Mouse (Mus musculus) regulatory T cell (primary cell): ENCODE measurements around the gene Rpl21.
"Not testable (repeated sequence)": the region's sequence is repeated elsewhere in the genome, so short reads cannot be mapped to it uniquely, and the experiment has no call there.

Source experiments
- in situ Hi-C: fragments of 300-600 bp; cut with MboI, MseI; formaldehyde crosslinking; loops from one replicate; pipeline ENCODE4 v1.15.1; 2025; ENCODE audit warnings: high pct_unique_total_duplicates

Rpl21 gene

GRCm38 (mm10) chr5:146866277-146866676 is 33.6 kb downstream of the Rpl21 start:
- in situ Hi-C loops, result no loop called here

DNA sequence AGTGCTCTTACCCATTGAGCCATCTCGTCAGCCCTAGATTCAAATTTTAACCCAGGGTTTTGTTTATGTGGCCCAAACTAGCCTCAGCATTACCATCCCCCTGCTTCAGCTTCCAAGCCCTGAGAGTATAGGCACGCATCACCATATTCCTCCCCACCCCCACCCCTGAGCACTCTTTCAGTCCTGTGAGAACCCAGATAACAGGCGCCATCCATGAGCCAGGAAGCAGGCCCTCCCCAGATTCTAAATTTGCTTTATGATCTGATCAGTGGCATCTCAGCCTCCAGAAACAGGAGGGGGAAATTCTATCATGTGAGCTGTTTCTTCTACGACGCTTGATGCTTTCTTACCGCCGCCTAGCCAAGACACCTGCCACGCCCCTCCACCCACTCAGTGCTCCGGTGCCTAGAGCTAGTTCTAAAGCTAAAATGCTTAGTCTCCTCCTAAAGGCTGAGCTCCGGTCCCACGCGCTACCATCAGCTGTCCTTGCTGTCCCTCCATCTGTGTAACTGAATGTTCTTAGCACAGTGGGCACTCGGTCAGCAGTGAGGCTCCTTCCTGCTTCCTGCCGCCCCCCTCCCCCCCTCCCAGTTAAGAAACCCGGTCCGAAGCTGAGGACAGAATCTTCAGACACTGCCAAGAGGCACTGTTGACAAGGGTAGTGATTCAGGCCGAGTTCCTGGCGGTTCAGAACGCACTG is 34.7 kb downstream of the Rpl21 start:
- in situ Hi-C loops, result no loop called here

DNA sequence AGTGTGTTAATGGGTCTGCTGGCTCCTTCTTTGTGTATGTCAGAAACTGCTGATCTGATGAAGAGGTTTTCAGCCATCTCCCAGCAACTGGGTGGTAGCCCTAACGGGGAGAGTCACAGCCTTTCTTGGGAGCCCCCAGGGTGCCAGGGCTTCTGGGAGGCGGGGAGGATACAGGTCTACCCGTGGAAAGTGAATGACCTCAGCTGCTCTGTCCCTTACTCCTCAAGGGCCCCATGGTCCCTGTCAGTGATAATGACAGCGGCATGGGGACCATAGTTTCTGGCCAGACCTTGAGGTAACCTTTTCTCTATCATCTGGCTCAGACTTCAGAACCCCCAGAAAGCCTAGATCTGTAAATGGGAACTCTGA is 35.2 kb downstream of the Rpl21 start:
- in situ Hi-C loops, result no loop called here

GRCm38 (mm10) chr5:146872981-146873631 is 40.4 kb downstream of the Rpl21 start:
- in situ Hi-C loops, result no loop called here

GRCm38 (mm10) chr5:146876024-146876423 is 43.3 kb downstream of the Rpl21 start:
- in situ Hi-C loops, result no loop called here

- in situ Hi-C loops, result not testable (repeated sequence)
These were observed 45.2 kb downstream of the Rpl21 start for GRCm38 (mm10) chr5:146877882-146878281.

DNA sequence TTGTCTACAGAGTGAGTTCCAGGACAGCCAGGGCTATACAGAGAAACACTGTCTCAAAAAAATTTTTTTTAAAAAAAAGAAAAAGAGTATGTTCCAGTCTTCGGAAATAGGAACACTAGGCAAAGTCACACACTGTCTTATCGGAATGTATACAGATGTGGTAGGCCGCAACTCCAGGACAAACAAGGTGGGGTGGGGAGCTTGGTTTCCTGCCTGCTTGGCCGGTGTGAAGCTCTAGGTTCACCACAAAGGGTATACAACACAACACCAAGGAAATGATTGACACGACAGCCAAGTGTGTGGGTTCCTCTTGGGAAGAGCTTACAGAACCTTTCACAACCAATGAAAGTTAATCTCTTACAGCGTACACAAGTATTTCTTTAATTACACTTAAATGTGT is 49.6 kb downstream of the Rpl21 start:
- in situ Hi-C loops, result no loop called here

GRCm38 (mm10) chr5:146883053-146883452 is 50.4 kb downstream of the Rpl21 start:
- in situ Hi-C loops, result no loop called here

DNA sequence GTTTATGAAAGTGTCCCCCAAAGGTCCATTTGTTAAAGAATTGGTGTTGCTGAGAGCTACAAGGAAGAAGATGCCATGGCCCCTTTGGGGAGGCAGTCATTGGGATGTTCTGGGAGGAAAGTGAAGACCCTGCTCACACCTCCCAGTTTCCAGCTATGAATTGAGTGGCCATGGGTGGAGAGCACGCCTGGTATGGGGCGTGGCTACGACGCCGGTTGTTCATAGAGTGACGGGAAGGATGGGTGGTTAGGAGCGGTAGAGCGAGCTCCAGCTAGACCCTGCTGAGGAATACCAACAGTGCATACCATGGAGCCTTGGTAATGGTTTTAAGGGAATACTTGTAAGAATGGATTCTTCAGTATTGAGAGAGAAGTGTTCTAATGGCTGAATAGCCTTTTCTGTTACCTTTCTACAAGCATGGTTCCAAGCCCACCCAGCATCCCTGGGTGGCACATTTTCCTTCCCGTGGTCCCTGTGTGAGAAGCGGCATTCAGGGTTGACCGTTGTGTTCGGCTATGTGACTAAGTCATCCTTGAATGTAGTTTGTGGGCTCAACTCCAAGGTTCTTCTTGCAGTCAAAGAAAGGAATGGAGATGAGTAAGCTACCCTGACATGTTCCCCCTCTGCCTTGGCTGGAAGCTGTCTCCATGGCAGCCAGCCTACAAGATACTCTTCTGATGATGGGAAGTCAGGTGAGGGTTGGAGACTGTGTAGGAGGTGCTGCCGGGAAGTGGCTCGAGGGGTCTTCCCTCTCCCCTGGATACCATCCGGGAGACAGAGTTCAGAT is 51.0 kb downstream of the Rpl21 start:
- in situ Hi-C loops, result no loop called here
